In genomic region chr2:49503596-49503995, GRCm38 (mm10) we compare ENCODE assay signal across 10 mouse cellular contexts. TPM values are rescaled to one million over a fixed set of nuclear protein-coding genes. Genes with fewer than 3 reads are reported as not detected.
DNase-seq lines count a peak whose midpoint lies in the region; ATAC-seq and TF ChIP-seq lines count a peak whose summit lies in the region.
"Had no signal": no experiment of that assay in that cellular context is flagged by ENCODE, and none has a peak within 500 bp of the region (broad histone marks: within the 10 kb centered on the region; RNA-seq: fewer than 3 reads in every experiment).

No protein-coding gene starts in this region.

- H3K36me3 ChIP-seq in liver, postnatal 0 days (replicated peaks; ENCODE audit: insufficient read depth, low read length) = no peaks in the 10 kb centered on the region
- H3K36me3 ChIP-seq: heart, embryonic 15.5 days had no signal

- no peak overlapping the region for H3K4me3 ChIP-seq in liver, postnatal 0 days (ENCODE audit: low read depth, low read length)
- H3K4me3 ChIP-seq: heart, embryonic 15.5 days had no signal

- no peak overlapping the region for H3K4me2 ChIP-seq in liver, postnatal 0 days (ENCODE audit: low read depth, low read length)
- H3K4me2 ChIP-seq: heart, embryonic 15.5 days had no signal

- no peaks in the 10 kb centered on the region for H3K4me1 ChIP-seq in liver, postnatal 0 days (ENCODE audit: insufficient read depth)

- H3K9ac ChIP-seq in liver, postnatal 0 days (replicated peaks) = no peak overlapping the region
- H3K9ac ChIP-seq: heart, embryonic 15.5 days had no signal

- no peaks in the 10 kb centered on the region for H3K9me3 ChIP-seq in liver, postnatal 0 days (ENCODE audit: low read length)
- H3K9me3 ChIP-seq: G1E; heart, embryonic 15.5 days had no signal

- no peaks in the 10 kb centered on the region for H3K27me3 ChIP-seq in liver, postnatal 0 days (ENCODE audit: insufficient read depth, low read length)
- H3K27me3 ChIP-seq: heart, embryonic 15.5 days had no signal

- TF ChIP-seq CTCF in liver, postnatal 0 days (IDR thresholded peaks at IDR 0.05; ENCODE audit: low read depth) = no peak

- no peak for TF ChIP-seq EP300 in liver, postnatal 0 days (IDR thresholded peaks at IDR 0.05; ENCODE audit: low read depth)

- ATAC-seq in liver, postnatal 0 days = no peak

- peak; percentile 23 to 52 for DNase-seq in heart, adult 18-20 months
- no peak for DNase-seq in heart, adult 11 months
- DNase-seq in 416B (ENCODE audit: low read depth) (peak; percentile 66), MN1 (ENCODE audit: low spot score) (no peak)
- DNase-seq in c-Kit-positive CD71-positive TER-119-positive erythroid progenitor cells, embryonic 14.5 days (ENCODE audit: low spot score) = peak; percentile 20
- peak; percentile 33 for DNase-seq in liver, postnatal 0 days
- no peak for DNase-seq in T-cell, adult 2 months (ENCODE audit: low spot score)
- DNase-seq in layer of hippocampus, postnatal 25 days (ENCODE audit: extremely low spot score in 1 of 2, low spot score in 1 of 2) = no peak

- 55% methylated on average over 3 of the region's 3 CpGs for whole genome bisulfite sequencing in liver, postnatal 0 days (ENCODE audit: insufficient replicate concordance)

- H3K27ac ChIP-seq in liver, postnatal 0 days (ENCODE audit: low read depth) = no peak overlapping the region
- H3K27ac ChIP-seq: heart, embryonic 15.5 days had no signal

RNA-seq across cellular contexts. Expression of gene Epc2, which starts 52.3 kb away (rescaled TPM):
- total RNA-seq in heart, adult 18-20 months (2021) = 10 to 100 TPM; 20.5 to 20.8 TPM
- 1.6 and 1.9 TPM in 2 replicates for polyA plus RNA-seq in liver, postnatal 0 days (2015; fragmentation: Nextera tagmentation; extraction: Ambion mirVana)
- 10 to 100 TPM; 48.5 to 49.4 TPM for total RNA-seq in layer of hippocampus, postnatal 25 days (2021)

Comparison
In these comparisons a context has a peak if more than half of its experiments do, and no peak if none do; other contexts are left out.
1. DNase-seq: peak in heart, adult 18-20 months (2 of 2), 416B (single experiment), c-Kit-positive CD71-positive TER-119-positive erythroid progenitor cells, embryonic 14.5 days (single experiment) and liver, postnatal 0 days (single experiment); none in heart, adult 11 months (single experiment), T-cell, adult 2 months (single experiment), layer of hippocampus, postnatal 25 days (0 of 2) and MN1 (single experiment).